Mouse (Mus musculus) ES-Bruce4 (cell line): ENCODE measurements around the gene Gtf2ird2.
A peak's percentile ranks its signal among the peaks of the same experiment; 100 is the strongest.

Experiments
- CTCF ChIP-seq: IDR thresholded peaks from one replicate; pipeline ENCODE4 v1.8.1; 2011; ENCODE audit warnings: low read depth, low read length
- POLR2A ChIP-seq: IDR thresholded peaks from one replicate; pipeline ENCODE4 v1.8.1; 2011; ENCODE audit warnings: low read length; ENCODE audit not compliant: insufficient read depth

- TF ChIP-seq CTCF (peak; percentile 99), POLR2A (no peak)
Observed at GRCm38 (mm10) chr5:134173206-134173605, 10.6 kb upstream of the Gtf2ird2 start.
